Mouse (Mus musculus): ENCODE measurements around the gene Vmn1r119.
"Not testable (repeated sequence)": the region's sequence is repeated elsewhere in the genome, so short reads cannot be mapped to it uniquely, and the experiment has no call there.

Gene Vmn1r119

DNA sequence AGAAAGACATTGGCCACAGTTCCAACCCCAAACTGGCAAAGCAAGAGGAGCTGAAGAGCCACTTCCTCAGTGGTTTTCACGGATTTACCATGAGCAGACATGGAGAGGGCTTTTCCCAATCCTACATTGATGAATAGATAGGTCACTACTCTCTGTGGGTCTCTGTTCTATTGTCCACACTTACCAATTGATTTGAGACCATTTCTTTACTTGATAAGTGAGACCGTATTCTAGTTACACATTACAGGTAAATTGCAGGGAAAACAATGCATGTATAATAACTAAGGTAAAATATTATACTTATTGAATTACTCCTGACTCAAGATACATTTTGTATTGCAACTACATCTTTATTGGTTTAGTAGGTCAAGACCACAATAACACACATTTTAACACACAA, at the start of gene Vmn1r119:
TSS of gene Vmn1r119 (minus strand) at position 101 of the 400 bp plus-strand sequence.
- not testable (repeated sequence) for DNase-seq (ENCODE audit: low spot score in 2 of 2)

GRCm38 (mm10) chr7:21053684-21054083, 41.4 kb upstream of the Vmn1r119 start, which contains the start of gene Vmn1r120:
Vmn1r120 (minus strand) TSS chr7:21053784.
- not testable (repeated sequence) for DNase-seq (ENCODE audit: low spot score in 2 of 2)

All from urinary bladder, postnatal 4 days (tissue).